Mouse (Mus musculus): ENCODE data around the gene Mpped1.

The Mpped1 gene

GRCm38 (mm10) chr15:83789046-83789445, 9.8 kb downstream of the Mpped1 start:
- DNase-seq (ENCODE audit: low read depth, low spot score): no peak

GRCm38 (mm10) chr15:83796924-83797323, 17.7 kb downstream of the Mpped1 start:
- no peak for DNase-seq (ENCODE audit: low read depth, low spot score)

GRCm38 (mm10) chr15:83798964-83799363, 19.7 kb downstream of the Mpped1 start:
- no peak for DNase-seq (ENCODE audit: low read depth, low spot score)

- no peak for DNase-seq (ENCODE audit: low read depth, low spot score)
Observed at GRCm38 (mm10) chr15:83801011-83801410, 21.7 kb downstream of the Mpped1 start.

- DNase-seq (ENCODE audit: low read depth, low spot score): no peak
Observed at GRCm38 (mm10) chr15:83814106-83814505, 34.8 kb downstream of the Mpped1 start.

- no peak for DNase-seq (ENCODE audit: low read depth, low spot score)
Observed at GRCm38 (mm10) chr15:83828011-83828410, 48.7 kb downstream of the Mpped1 start.

- DNase-seq (ENCODE audit: low read depth, low spot score): no peak
Observed at GRCm38 (mm10) chr15:83829226-83829625, 50.0 kb downstream of the Mpped1 start.

GRCm38 (mm10) chr15:83832265-83832664, 53.0 kb downstream of the Mpped1 start:
- no peak for DNase-seq (ENCODE audit: low read depth, low spot score)

GRCm38 (mm10) chr15:83840950-83841719, 61.9 kb downstream of the Mpped1 start:
- no peak for DNase-seq (ENCODE audit: low read depth, low spot score)

- DNase-seq (ENCODE audit: low read depth, low spot score): no peak
Observed at GRCm38 (mm10) chr15:83842419-83842818, 63.2 kb downstream of the Mpped1 start.

- no peak for DNase-seq (ENCODE audit: low read depth, low spot score)
Observed at GRCm38 (mm10) chr15:83842915-83843789, 63.9 kb downstream of the Mpped1 start.

- no peak for DNase-seq (ENCODE audit: low read depth, low spot score)
Observed at GRCm38 (mm10) chr15:83845734-83846133, 66.5 kb downstream of the Mpped1 start.

- DNase-seq (ENCODE audit: low read depth, low spot score): no peak
Observed at GRCm38 (mm10) chr15:83846592-83846991, 67.3 kb downstream of the Mpped1 start.

GRCm38 (mm10) chr15:83847512-83847911, 68.2 kb downstream of the Mpped1 start:
- no peak for DNase-seq (ENCODE audit: low read depth, low spot score)

- DNase-seq (ENCODE audit: low read depth, low spot score): no peak
Observed at GRCm38 (mm10) chr15:83848193-83848592, 68.9 kb downstream of the Mpped1 start.

- DNase-seq (ENCODE audit: low read depth, low spot score): no peak
Observed at GRCm38 (mm10) chr15:83853400-83853811, 74.1 kb downstream of the Mpped1 start.

- DNase-seq (ENCODE audit: low read depth, low spot score): peak; percentile 24
Observed at GRCm38 (mm10) chr15:83857129-83857528, 77.9 kb downstream of the Mpped1 start.

GRCm38 (mm10) chr15:83865626-83866025, 86.4 kb downstream of the Mpped1 start:
- no peak for DNase-seq (ENCODE audit: low read depth, low spot score)

GRCm38 (mm10) chr15:83870936-83871335, 91.7 kb downstream of the Mpped1 start:
- DNase-seq (ENCODE audit: low read depth, low spot score): no peak

GRCm38 (mm10) chr15:83877155-83877866, 98.0 kb downstream of the Mpped1 start:
- no peak for DNase-seq (ENCODE audit: low read depth, low spot score)

GRCm38 (mm10) chr15:83877898-83878297, 98.6 kb downstream of the Mpped1 start:
- no peak for DNase-seq (ENCODE audit: low read depth, low spot score)

- DNase-seq (ENCODE audit: low read depth, low spot score): no peak
Observed at GRCm38 (mm10) chr15:83879845-83880244, 100.6 kb downstream of the Mpped1 start.
